Mouse (Mus musculus) limb, embryonic 13.5 days (tissue): ENCODE results near the gene Tmem91. TPM values are rescaled to one million over a fixed set of nuclear protein-coding genes. Genes with fewer than 3 reads are reported as not detected.

Source experiments
- polyA plus RNA-seq: library from polyadenylated mRNA; unstranded; fragments of >200 nt; fragmentation: Nextera tagmentation; extraction: Ambion mirVana; gene quantifications from 2 replicates; pipeline ENCODE4 v1.2.1, GENCODE M21; 2015

Gene Tmem91
- polyA plus RNA-seq, 1 experiment from 2014 or later, result 3.7 TPM

Other genes with a start within 250 kb of the Tmem91 start
- 0.54 and 0.74 TPM in 2 replicates for gene Ceacam1, start 197.6 kb downstream of the Tmem91 start, polyA plus RNA-seq
- 0.06 TPM in 1 of 2 replicates, not detected in the other for gene Ceacam2, start 135.3 kb downstream of the Tmem91 start, polyA plus RNA-seq
- gene Erich4, start 59.3 kb downstream of the Tmem91 start, polyA plus RNA-seq, result not detected in 2 replicates
- 37.3 and 39.6 TPM in 2 replicates for gene Dmac2, start 55.8 kb downstream of the Tmem91 start, polyA plus RNA-seq
- 4.3 and 5.1 TPM in 2 replicates for gene B3gnt8, start 48.5 kb downstream of the Tmem91 start, polyA plus RNA-seq
- 61.6 and 65.0 TPM in 2 replicates for gene Bckdha, start 16.2 kb downstream of the Tmem91 start, polyA plus RNA-seq
- gene Exosc5, start 16.0 kb downstream of the Tmem91 start, polyA plus RNA-seq, result 73.1 and 73.4 TPM in 2 replicates
- 25.8 and 29.0 TPM in 2 replicates for gene B9d2, start 5.6 kb upstream of the Tmem91 start, polyA plus RNA-seq
- gene Tgfb1, start 11.8 kb upstream of the Tmem91 start, polyA plus RNA-seq, result 1.7 and 2.4 TPM in 2 replicates
- 22.0 and 24.6 TPM in 2 replicates for gene Ccdc97, start 43.9 kb upstream of the Tmem91 start, polyA plus RNA-seq
- gene Hnrnpul1, start 79.6 kb upstream of the Tmem91 start, polyA plus RNA-seq, result 62.6 and 63.5 TPM in 2 replicates
- gene Axl, start 113.5 kb upstream of the Tmem91 start, polyA plus RNA-seq, result 84.1 and 103 TPM in 2 replicates
- gene Cyp2s1, start 141.7 kb upstream of the Tmem91 start, polyA plus RNA-seq, result 1.8 and 2.2 TPM in 2 replicates
- gene Cyp2b10, start 222.5 kb upstream of the Tmem91 start, polyA plus RNA-seq, result not detected in 2 replicates